Mouse (Mus musculus) MEL-GATA-1-ER (cell line): Measurements from ENCODE around the gene Cops7a.

Experiments used
- DNase-seq: peaks from one replicate; pipeline ENCODE4 v3.0.0-alpha.2; 2012; ENCODE audit warnings: low read depth; ENCODE audit errors: extremely low read depth

The Cops7a gene

GRCm38 (mm10) chr6:124918890-124919627 lies 46.3 kb downstream of the Cops7a start:
- DNase-seq = no peak

GRCm38 (mm10) chr6:124918331-124918690 lies 47.0 kb downstream of the Cops7a start:
- no peak for DNase-seq

GRCm38 (mm10) chr6:124917518-124918330 lies 47.6 kb downstream of the Cops7a start:
- peak; percentile 64 for DNase-seq

DNA sequence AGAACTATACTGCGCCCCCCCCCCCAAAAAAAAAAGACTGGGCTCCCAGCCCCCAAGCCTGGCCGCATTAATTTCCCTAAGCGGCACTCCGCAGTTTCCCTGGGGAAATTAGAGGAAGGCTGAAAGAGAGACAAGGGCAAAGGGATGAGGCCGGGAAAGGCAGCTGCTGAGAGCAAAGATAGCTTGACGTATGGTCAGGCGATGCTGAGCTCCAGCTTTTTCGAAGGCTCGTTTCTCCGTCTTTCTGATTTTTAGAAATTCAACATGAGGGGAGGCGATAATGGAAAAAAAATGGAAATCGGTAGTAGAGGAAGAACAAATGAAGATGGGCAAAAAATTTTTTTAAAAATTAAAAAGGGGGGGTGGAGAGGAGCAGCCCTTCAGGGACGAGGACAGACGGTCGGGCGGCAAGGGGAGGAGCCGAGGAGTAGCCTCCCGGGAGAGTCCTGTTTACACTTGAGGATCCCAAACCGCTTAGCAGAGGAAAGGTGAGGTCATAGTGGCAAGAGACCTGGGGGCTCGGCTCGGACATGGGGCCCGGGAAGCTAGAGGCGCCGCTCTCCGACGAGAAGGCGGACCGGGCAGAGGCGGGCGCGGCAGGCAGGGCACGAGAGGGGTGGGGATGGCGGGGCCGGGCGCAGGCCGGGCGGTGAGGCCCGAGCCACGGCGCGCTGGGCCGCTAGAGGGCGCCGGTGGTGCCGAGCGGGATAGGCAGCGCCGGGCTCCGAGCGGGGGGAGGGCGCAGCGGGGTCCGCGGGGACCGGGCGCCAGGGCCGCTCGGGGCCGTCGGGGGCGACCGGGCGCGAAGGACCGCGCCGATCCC lies 48.4 kb downstream of the Cops7a start:
- no peak for DNase-seq

- no peak for DNase-seq
Measured at GRCm38 (mm10) chr6:124915942-124916694, 49.2 kb downstream of the Cops7a start.

DNA sequence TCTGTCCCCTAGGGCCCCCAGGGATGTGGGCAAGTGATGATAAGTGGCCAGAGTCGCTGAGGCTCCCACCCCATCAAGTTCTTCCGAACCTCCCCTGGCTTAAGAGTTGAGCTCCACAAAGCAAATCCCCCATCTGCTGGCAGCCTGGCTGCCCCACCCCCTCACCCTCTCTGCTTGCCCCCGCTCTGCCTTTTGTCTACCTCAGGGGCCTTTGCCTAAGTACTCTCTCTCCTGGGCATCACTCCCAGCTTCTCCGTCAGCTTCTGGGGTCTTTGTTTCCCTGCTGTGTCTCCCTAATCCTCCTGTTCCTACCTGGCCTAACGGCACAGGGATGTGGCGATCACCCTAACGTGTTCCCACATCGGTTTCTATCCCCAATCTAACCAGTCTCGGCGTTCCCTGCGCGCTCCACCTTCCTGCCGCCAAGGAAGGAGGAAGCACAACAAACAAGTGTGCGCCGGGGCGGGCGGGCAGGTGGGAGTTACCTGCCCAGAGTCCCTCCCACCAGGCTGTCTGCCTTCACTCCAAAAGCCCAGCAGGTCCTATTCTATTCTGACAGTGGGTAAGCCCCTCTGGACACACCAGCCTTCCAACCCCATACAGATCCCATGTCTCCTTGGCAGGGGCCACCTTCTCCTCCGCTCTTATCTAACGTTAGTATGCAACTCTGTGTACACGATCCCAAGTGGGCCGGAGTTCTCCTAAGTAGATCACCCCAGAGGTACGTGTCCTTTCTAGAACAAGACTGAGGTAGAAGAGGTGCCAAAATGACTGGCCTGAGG lies 50.0 kb downstream of the Cops7a start:
- no peak for DNase-seq

- DNase-seq = no peak
Measured at GRCm38 (mm10) chr6:124914511-124914910, 50.8 kb downstream of the Cops7a start.

DNA sequence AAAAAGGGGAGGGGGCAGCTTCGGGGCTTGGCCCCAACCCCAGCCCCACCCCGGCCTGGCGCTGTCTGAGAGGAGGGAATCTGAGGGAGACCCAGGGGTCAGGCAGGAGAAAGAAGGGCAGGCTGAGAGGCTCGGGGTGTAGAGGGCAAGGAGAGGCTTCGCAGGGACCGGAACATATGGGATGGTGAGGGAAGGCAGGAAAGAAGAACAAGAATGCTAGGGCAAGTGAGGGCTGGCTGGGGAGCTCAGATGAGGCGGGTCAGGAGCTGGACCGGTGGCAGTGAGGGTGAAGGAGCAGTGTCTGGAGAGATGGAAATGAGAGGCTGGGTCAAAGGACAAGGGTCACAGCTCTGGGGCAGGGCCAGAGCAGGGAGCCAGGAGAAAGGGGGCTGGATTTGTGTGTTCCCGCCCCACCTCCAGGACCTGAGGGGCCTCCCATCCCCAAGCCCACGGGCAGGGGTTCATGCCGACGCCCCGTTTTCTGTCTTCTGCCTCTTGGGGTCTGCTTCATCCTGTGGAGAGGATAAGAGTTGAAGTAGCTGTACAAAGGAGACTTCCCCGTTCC lies 51.5 kb downstream of the Cops7a start:
- no peak for DNase-seq

- DNase-seq = no peak
Measured at GRCm38 (mm10) chr6:124913214-124913613, 52.1 kb downstream of the Cops7a start.

DNA sequence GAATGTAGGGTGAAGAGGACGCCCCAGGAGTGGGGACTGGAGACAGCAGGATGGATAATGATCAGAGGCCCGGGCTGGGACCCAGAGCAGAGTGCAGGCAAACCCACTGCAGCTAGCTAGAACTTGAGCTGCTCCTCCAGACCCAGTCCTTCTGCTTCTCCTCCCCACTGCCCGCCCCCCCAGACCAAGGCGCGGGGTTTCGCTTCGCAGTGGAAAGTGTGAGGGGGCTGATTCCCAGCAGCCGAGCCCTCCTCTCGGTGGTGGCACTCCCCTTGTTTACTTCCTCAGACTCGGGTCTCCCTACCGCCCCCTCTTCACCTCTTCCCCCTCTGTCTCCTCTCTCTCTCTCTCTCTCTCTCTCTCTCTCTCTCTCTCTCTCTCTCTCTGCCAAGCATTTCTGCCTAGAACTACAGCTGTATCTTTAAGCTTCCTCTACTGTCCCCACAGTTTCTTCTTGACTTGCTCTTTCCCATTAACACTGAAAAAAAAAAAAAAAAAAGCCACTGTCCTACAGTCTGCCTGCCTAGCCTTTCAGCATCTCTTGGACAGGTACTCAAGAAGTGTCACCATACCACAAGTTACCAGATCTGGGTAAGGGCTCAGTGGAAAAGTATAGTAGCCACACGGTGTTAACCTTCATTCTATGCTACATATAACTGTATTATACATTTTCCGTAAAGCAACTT lies 53.7 kb downstream of the Cops7a start, which contains the start of gene Lag3:
Lag3 (minus strand) TSS at position 173 of the 686 bp plus-strand sequence.
- no peak for DNase-seq

- no peak for DNase-seq
Measured at GRCm38 (mm10) chr6:124910032-124910431, 55.3 kb downstream of the Cops7a start.
